ENCODE assay signal across 13 mouse cellular contexts in genomic region chr12:77823381-77824030, GRCm38 (mm10).
DNase-seq lines count a peak whose midpoint lies in the region; TF ChIP-seq lines count a peak whose summit lies in the region.
"Had no signal": no experiment of that assay in that cellular context is flagged by ENCODE, and none has a peak within 500 bp of the region (broad histone marks: within the 10 kb centered on the region; RNA-seq: fewer than 3 reads in every experiment).

No protein-coding gene starts in this region.

- H3K79me2 ChIP-seq in liver, adult 2 months (ENCODE audit: control insufficient read depth, insufficient read depth, low read length) = no peaks in the 10 kb centered on the region

- H3K27me3 ChIP-seq in liver, adult 2 months (ENCODE audit: control insufficient read depth, insufficient read depth, low read length) = no peaks in the 10 kb centered on the region; the same call in 1 of the 2 replicates
- H3K27me3 ChIP-seq: heart, embryonic 15.5 days had no signal

- peak; percentile 4 for DNase-seq in adrenal gland, adult 2 months
- no peak for DNase-seq in adrenal gland, postnatal 25 days
- peak; percentile 37 for DNase-seq in liver, adult 2 months (ENCODE audit: extremely low read depth, low read depth, low spot score)
- DNase-seq in liver = no peak
- peak; percentile 38 to 40 for DNase-seq in kidney, postnatal 25 days
- peak; percentile 73 for DNase-seq in skeletal muscle tissue, adult 2 months (ENCODE audit: low read depth, low spot score)
- DNase-seq in right cerebral cortex, postnatal 14 days = no peak
- DNase-seq in frontal cortex, postnatal 25 days (ENCODE audit: low spot score in 2 of 2) = no peak

- H3K4me1 ChIP-seq in liver, adult 2 months (ENCODE audit: control insufficient read depth, insufficient read depth, low read length) = no peaks in the 10 kb centered on the region
- H3K4me1 ChIP-seq: heart, embryonic 15.5 days had no signal

- no peaks in the 10 kb centered on the region for H3K36me3 ChIP-seq in liver, adult 2 months (ENCODE audit: control insufficient read depth, insufficient read depth, low read length)
- H3K36me3 ChIP-seq: heart, embryonic 15.5 days had no signal

- TF ChIP-seq POLR2A in liver, adult 2 months (IDR thresholded peaks at IDR 0.05; ENCODE audit: extremely low read depth, insufficient read depth, low read length) = no peak

- H3K4me3 ChIP-seq in liver, adult 2 months (ENCODE audit: insufficient read depth, low read depth, low read length) = no peak overlapping the region
- H3K4me3 ChIP-seq: heart, embryonic 15.5 days; myocyte had no signal

- H3K9ac ChIP-seq in liver, adult 2 months (ENCODE audit: low read depth, low read length) = no peak overlapping the region
- H3K9ac ChIP-seq: heart, embryonic 15.5 days; liver, embryonic 14.5 days had no signal

- no peak overlapping the region for H3K27ac ChIP-seq in liver, adult 2 months (replicated peaks; ENCODE audit: insufficient read depth, low read depth, low read length)
- H3K27ac ChIP-seq: heart, embryonic 15.5 days; hindbrain, postnatal 0 days; liver, embryonic 14.5 days; stomach, postnatal 0 days had no signal

- TF ChIP-seq CTCF in liver, adult 2 months (IDR thresholded peaks at IDR 0.05; ENCODE audit: low read depth, low read length) = no peak

- 42% methylated on average over 3 of the region's 3 CpGs for WGBS in liver, adult 2 months

Comparison
In these comparisons a context has a peak if more than half of its experiments do, and no peak if none do; other contexts are left out.
1. DNase-seq: peak in adrenal gland, adult 2 months (single experiment), liver, adult 2 months (single experiment), kidney, postnatal 25 days (2 of 2) and skeletal muscle tissue, adult 2 months (single experiment); none in adrenal gland, postnatal 25 days (single experiment), liver (single experiment), right cerebral cortex, postnatal 14 days (single experiment) and frontal cortex, postnatal 25 days (0 of 2).